Mouse (Mus musculus) forebrain, postnatal 0 days (tissue): ENCODE measurements around the gene Tyk2. TPM values are rescaled to one million over a fixed set of nuclear protein-coding genes. Genes with fewer than 3 reads are reported as not detected.

Source experiments
- ATAC-seq: fragments of 200-750 bp; cut with Nextera tagmentation; 2 replicates; pipeline ENCODE4 v1.8.0; 2017; ENCODE audit warnings: mild to moderate bottlenecking, moderate library complexity
- DNase-seq: peaks from one replicate; pipeline ENCODE4 v3.0.0-alpha.2; 2015
- H3K27ac ChIP-seq: fragments of 300-500 bp; sonication (generic); 2 replicates; pipeline ENCODE4 v1.5.1; 2014; ENCODE audit warnings: low read depth, mild to moderate bottlenecking, antibody characterized with exemption, low read length, moderate library complexity, mixed read lengths
- H3K27me3 ChIP-seq: fragments of 300-500 bp; sonication (generic); 2 replicates; pipeline ENCODE4 v1.6.1; 2014; ENCODE audit warnings: mild to moderate bottlenecking, low read length, mixed read lengths; ENCODE audit not compliant: insufficient read depth
- H3K36me3 ChIP-seq: fragments of 300-500 bp; sonication (generic); 2 replicates; pipeline ENCODE4 v1.6.1; 2014; ENCODE audit warnings: mild to moderate bottlenecking, moderate library complexity; ENCODE audit not compliant: insufficient read depth
- H3K4me1 ChIP-seq: fragments of 300-500 bp; sonication (generic); 2 replicates; pipeline ENCODE4 v1.6.1; 2014; ENCODE audit warnings: antibody characterized with exemption; ENCODE audit not compliant: insufficient read depth
- H3K4me2 ChIP-seq: fragments of 300-500 bp; sonication (generic); 2 replicates; pipeline ENCODE4 v1.6.1; 2014; ENCODE audit warnings: low read depth, mild to moderate bottlenecking, moderate library complexity
- H3K4me3 ChIP-seq: fragments of 300-500 bp; sonication (generic); 2 replicates; pipeline ENCODE4 v1.5.1; 2014; ENCODE audit warnings: low read depth, low read length, mixed read lengths
- H3K9ac ChIP-seq: fragments of 300-500 bp; sonication (generic); 2 replicates; pipeline ENCODE4 v1.6.1; 2014; ENCODE audit warnings: mild to moderate bottlenecking
- H3K9me3 ChIP-seq: fragments of 300-500 bp; sonication (generic); 2 replicates; pipeline ENCODE4 v1.6.1; 2016; ENCODE audit warnings: low read length
- CTCF ChIP-seq: sonication (generic); IDR thresholded peaks from 2 replicates; pipeline ENCODE4 v1.5.1; 2016; ENCODE audit warnings: antibody characterized with exemption, control low read depth, low read depth
- WGBS: fragments of 180-500 bp; shearing (Covaris S2); extraction: QIAGEN DNeasy Blood & Tissue Kit; methylation state at CpG from one replicate; pipeline ENCODE4 v1.1.7; 2014; 5-methylcytosine and 5-hydroxymethylcytosine counted together
- polyA plus RNA-seq: library from polyadenylated mRNA; unstranded; fragments of >200 nt; fragmentation: Nextera tagmentation; extraction: Ambion mirVana; gene quantifications from 2 replicates; pipeline ENCODE4 v1.2.1, GENCODE M21; 2015
- total RNA-seq: library from RNA; depleted of rRNA; stranded (reverse); fragments of >200 nt; gene quantifications from 2 replicates; pipeline ENCODE4 v1.2.3, GENCODE M21; 2014

Tyk2 gene
- total and polyA plus RNA-seq, 2 experiments from 2014 or later = 5.0 to 11.0 TPM

DNA sequence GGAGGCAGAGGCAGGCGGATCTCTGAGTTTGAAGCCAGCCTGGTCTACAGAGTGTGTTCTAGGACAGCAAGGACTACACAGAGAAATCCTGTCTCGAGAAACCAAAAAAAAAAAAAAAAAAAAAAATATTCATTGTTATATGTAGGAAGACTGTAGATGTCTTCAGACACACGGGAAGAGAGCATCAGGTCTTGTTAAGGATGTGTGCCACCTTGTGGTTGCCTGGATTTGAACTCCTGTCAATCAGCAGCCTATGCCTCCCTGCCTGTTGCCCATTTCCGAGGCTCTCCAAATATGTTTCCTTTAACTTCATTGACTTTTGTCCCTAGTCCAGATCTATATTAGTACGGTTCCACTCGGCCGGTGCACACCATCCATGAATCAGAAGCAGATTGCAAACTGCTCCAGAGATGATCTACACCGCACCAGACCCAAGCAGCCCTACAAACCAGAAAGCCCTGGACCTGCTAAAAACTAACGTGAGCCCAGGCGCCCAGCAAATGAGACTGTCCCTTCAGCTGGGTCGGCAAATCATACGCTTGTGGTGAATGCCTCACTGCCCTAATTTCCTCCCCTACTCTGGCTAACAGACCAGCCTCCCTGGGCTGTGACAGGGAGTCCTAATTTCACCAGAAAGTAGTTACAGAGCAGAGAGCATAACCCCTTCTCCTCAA, 1.2 kb upstream of the Tyk2 start:
- ATAC-seq (no peak), DNase-seq (no peak)
- Histone ChIP-seq H3K36me3 (peaks cover 6% of the 10 kb centered on the region; the same call in 1 of the 2 replicates), H3K4me2 (no peak overlapping the region), H3K27me3 (no peaks in the 10 kb centered on the region), H3K4me3 (no peak overlapping the region), H3K9me3 (no peaks in the 10 kb centered on the region), H3K4me1 (peaks cover 3% of the 10 kb centered on the region; the same call in 1 of the 2 replicates), H3K27ac (no peak overlapping the region), H3K9ac (no peak overlapping the region)
- 81% methylated on average over 12 of the region's 12 CpGs for WGBS
- peak; percentile 47 for TF ChIP-seq CTCF

DNA sequence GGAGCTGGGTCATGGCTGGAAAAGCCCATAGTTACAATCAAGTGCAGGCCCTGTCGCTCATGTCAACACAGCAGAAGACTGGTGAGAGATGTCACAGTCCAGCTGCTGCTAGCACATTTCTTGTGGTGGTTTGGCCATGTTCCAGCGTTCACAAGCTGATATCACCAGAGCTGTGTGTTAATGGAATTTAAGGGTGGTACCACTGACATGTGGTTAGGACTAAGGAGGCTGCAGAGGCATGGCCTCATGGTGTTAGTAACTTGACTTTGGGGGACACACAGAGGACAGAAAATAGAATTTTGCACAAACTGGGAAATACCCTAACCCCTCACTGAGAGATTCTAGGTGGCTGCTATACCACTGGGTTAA, 4.8 kb downstream of the Tyk2 start:
- Histone ChIP-seq H3K36me3 (peaks cover 31% of the 10 kb centered on the region), H3K4me2 (no peak overlapping the region)
- ATAC-seq = no peak

DNA sequence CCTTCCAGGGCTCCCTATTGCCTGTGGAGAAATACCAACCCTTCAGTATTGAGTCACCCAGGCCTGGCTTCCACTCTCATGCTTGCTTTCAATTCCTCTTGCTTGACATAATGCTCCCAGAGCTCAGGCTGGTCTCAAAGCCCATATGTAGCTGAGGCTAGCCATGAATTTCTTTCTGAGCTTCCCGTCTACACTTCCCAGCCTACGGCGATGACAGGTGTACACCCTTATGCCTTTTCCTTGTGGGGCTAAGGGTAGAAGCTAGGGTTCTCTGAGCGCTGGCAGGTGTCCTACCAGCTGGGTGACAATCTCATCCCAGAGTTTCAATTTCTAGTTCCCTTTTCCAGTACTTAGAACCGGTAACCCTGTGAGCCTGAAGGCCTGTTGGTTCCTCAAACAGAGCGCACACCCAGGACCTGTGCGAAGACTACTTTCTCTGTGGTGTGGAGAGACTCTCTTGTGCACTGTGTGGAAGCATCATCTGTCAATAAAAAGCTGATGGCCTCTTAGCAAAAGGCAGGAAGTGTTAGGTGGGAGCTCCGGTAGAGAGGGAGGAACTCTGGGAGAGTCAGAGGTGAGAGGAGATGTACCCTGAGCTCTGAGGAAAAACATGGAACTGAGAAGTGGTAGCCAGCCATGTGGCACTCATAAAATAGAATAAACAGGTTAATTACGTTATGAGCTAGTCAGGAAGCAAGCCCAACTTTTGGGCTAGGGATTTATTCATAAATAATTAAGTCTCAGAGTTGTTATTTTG, 5.4 kb downstream of the Tyk2 start:
- no peaks in the 10 kb centered on the region for H3K9me3 ChIP-seq
- peaks cover 35% of the 10 kb centered on the region for H3K36me3 ChIP-seq
- peaks cover 3% of the 10 kb centered on the region; the same call in 1 of the 2 replicates for H3K4me1 ChIP-seq
- H3K27ac ChIP-seq = no peak overlapping the region
- TF ChIP-seq CTCF = no peak
- WGBS = 90% methylated on average over 9 of the region's 9 CpGs
- H3K4me3 ChIP-seq = no peak overlapping the region
- no peak overlapping the region for H3K9ac ChIP-seq
- no peaks in the 10 kb centered on the region for H3K27me3 ChIP-seq
- no peak for ATAC-seq
- H3K4me2 ChIP-seq = no peak overlapping the region
- DNase-seq = no peak

More for the DNA sequence above, 4.8 kb downstream of the Tyk2 start:
- TF ChIP-seq CTCF = no peak
- DNase-seq = no peak
- H3K27ac ChIP-seq = no peak overlapping the region
- 75% methylated on average over 2 of the region's 2 CpGs for WGBS
- no peak overlapping the region for H3K4me3 ChIP-seq
- H3K4me1 ChIP-seq = peaks cover 3% of the 10 kb centered on the region; the same call in 1 of the 2 replicates
- H3K9ac ChIP-seq = no peak overlapping the region
- no peaks in the 10 kb centered on the region for H3K27me3 ChIP-seq
- no peaks in the 10 kb centered on the region for H3K9me3 ChIP-seq

DNA sequence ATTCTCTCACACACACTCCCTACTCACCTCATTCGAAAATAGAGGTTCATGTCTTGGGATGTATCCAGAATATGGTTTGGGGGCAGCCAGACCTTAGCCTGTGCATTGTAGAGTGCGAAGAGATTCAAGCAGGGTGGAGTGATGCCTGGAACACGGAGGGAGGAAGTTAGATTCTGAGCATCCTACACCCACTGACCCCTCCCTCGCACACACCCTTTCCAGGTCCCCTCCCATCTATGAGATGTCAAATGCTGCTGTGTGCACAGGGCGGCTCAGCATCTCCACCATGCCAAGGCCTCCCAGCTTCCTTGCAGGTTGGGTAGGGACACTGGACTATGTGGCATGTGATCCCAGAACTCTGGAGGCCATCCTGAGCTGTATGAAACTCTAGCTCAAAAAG, 6.2 kb downstream of the Tyk2 start:
- no peak overlapping the region for H3K4me3 ChIP-seq
- DNase-seq (no peak), ATAC-seq (no peak)
- peaks cover 42% of the 10 kb centered on the region for H3K36me3 ChIP-seq
- H3K27me3 ChIP-seq = no peaks in the 10 kb centered on the region
- TF ChIP-seq CTCF = no peak
- no peak overlapping the region for H3K9ac ChIP-seq
- no peaks in the 10 kb centered on the region for H3K9me3 ChIP-seq
- no peak overlapping the region for H3K27ac ChIP-seq
- WGBS = 81% methylated on average over 5 of the region's 5 CpGs
- H3K4me2 ChIP-seq = no peak overlapping the region
- no peaks in the 10 kb centered on the region for H3K4me1 ChIP-seq

GRCm38 (mm10) chr9:21121483-21121882, 9.6 kb downstream of the Tyk2 start:
- ATAC-seq (no peak), DNase-seq (no peak)
- Histone ChIP-seq H3K9me3 (no peaks in the 10 kb centered on the region), H3K4me2 (no peak overlapping the region), H3K9ac (no peak overlapping the region), H3K4me3 (no peak overlapping the region), H3K4me1 (no peaks in the 10 kb centered on the region), H3K27ac (no peak overlapping the region), H3K36me3 (peaks cover 38% of the 10 kb centered on the region), H3K27me3 (no peaks in the 10 kb centered on the region)
- no peak for TF ChIP-seq CTCF
- WGBS = 88% methylated on average over 16 of the region's 16 CpGs

DNA sequence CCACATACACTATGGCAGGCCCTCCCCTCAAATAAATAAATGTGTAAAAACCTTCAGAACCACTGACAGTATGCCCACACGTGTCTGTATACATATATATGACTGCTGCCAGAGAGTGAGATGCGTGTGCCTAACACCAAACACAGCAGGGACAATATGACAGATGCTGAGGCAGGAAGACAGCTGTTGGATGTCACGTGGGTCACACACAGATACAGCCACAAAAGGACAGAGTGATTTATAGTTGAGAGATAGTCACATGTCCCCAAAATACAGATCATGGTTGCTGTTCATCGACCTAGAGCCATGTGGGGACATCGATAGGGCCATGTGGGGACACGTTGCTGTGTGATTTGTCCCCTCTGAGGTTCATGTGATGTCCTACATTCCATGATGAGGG, 14.0 kb downstream of the Tyk2 start:
- Histone ChIP-seq H3K4me3 (no peak overlapping the region), H3K27ac (no peak overlapping the region), H3K27me3 (no peaks in the 10 kb centered on the region), H3K36me3 (peaks cover 20% of the 10 kb centered on the region), H3K9ac (no peak overlapping the region), H3K4me1 (no peaks in the 10 kb centered on the region), H3K9me3 (no peaks in the 10 kb centered on the region), H3K4me2 (no peak overlapping the region)
- TF ChIP-seq CTCF = no peak
- 81% methylated on average over 6 of the region's 6 CpGs for WGBS
- DNase-seq (no peak), ATAC-seq (no peak)

DNA sequence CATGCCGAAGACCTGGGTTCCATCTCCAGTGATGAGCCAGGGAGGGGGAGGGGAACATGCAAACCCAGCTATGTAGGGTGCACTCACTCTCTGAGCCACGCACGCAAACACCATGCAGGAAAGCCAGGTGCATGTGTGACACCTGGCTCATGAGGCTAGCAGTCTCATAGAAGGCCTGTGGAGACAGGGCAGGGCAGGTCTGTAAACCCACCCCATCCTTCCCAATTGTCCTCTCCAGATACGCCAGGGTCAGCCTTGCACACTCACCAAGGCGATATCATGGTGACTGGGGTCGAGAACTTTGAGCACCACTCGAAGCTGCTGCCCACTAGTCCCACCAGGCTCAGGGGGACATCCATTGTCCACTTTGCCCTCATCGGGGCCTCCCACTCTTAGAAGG, 15.9 kb downstream of the Tyk2 start:
- Histone ChIP-seq H3K4me1 (no peaks in the 10 kb centered on the region), H3K27ac (no peak overlapping the region), H3K27me3 (no peaks in the 10 kb centered on the region), H3K36me3 (peaks cover 7% of the 10 kb centered on the region; the same call in 1 of the 2 replicates), H3K9ac (no peak overlapping the region), H3K4me2 (no peak overlapping the region), H3K4me3 (no peak overlapping the region), H3K9me3 (no peaks in the 10 kb centered on the region)
- no peak for TF ChIP-seq CTCF
- WGBS = 89% methylated on average over 8 of the region's 8 CpGs
- DNase-seq (no peak), ATAC-seq (no peak)
